22 mouse cellular contexts compared by ENCODE assay signal in genomic region chr9:118545146-118545545, GRCm38 (mm10). TPM values are rescaled to one million over a fixed set of nuclear protein-coding genes. Genes with fewer than 3 reads are reported as not detected.
A peak's percentile ranks its signal among the peaks of the same experiment; 100 is the strongest.
DNase-seq lines count a peak whose midpoint lies in the region; ATAC-seq lines count a peak whose summit lies in the region.
"Had no signal": no experiment of that assay in that cellular context is flagged by ENCODE, and none has a peak within 500 bp of the region (broad histone marks: within the 10 kb centered on the region; RNA-seq: fewer than 3 reads in every experiment).

No protein-coding gene starts in this region.

- H3K4me1 ChIP-seq in heart, embryonic 12.5 days (replicated peaks): peaks cover 19% of the 10 kb centered on the region
- peaks cover 8% of the 10 kb centered on the region for H3K4me1 ChIP-seq in heart, embryonic 16.5 days (ENCODE audit: control insufficient read depth, insufficient read depth, low read length)
- H3K4me1 ChIP-seq in lung, embryonic 16.5 days (replicated peaks; ENCODE audit: control insufficient read depth, insufficient read depth, low read length): peaks cover 8% of the 10 kb centered on the region
- H3K4me1 ChIP-seq: embryonic facial prominence, embryonic 10.5 days had no signal

- no peak overlapping the region for H3K4me3 ChIP-seq in heart, embryonic 12.5 days
- H3K4me3 ChIP-seq in heart, embryonic 16.5 days (ENCODE audit: low read length): no peak overlapping the region
- H3K4me3 ChIP-seq in lung, embryonic 16.5 days (ENCODE audit: low read length): no peak overlapping the region
- H3K4me3 ChIP-seq: embryonic facial prominence, embryonic 10.5 days; forebrain, embryonic 13.5 days; hindbrain, embryonic 13.5 days had no signal

- H3K36me3 ChIP-seq in heart, embryonic 12.5 days: peaks cover 56% of the 10 kb centered on the region
- peaks cover 22% of the 10 kb centered on the region for H3K36me3 ChIP-seq in heart, embryonic 16.5 days (ENCODE audit: control insufficient read depth, insufficient read depth)
- H3K36me3 ChIP-seq in lung, embryonic 16.5 days (ENCODE audit: control insufficient read depth, insufficient read depth, low read length): peaks cover 27% of the 10 kb centered on the region

- H3K9me3 ChIP-seq in heart, embryonic 12.5 days (replicated peaks): no peaks in the 10 kb centered on the region
- H3K9me3 ChIP-seq in heart, embryonic 16.5 days (replicated peaks; ENCODE audit: control insufficient read depth, low read length): no peaks in the 10 kb centered on the region
- H3K9me3 ChIP-seq in lung, embryonic 16.5 days (ENCODE audit: control insufficient read depth, low read length): no peaks in the 10 kb centered on the region
- H3K9me3 ChIP-seq: embryonic facial prominence, embryonic 10.5 days; forebrain, embryonic 13.5 days; G1E; hindbrain, embryonic 13.5 days had no signal

- H3K27ac ChIP-seq in heart, embryonic 12.5 days (ENCODE audit: poor library complexity, severe bottlenecking): peak overlapping the region; percentile 60
- peak overlapping the region; percentile 25; the same call in 1 of the 2 replicates for H3K27ac ChIP-seq in heart, embryonic 16.5 days (ENCODE audit: low read length)
- peak overlapping the region; percentile 39; the same call in 1 of the 2 replicates for H3K27ac ChIP-seq in lung, embryonic 16.5 days (ENCODE audit: low read length)
- H3K27ac ChIP-seq: embryonic facial prominence, embryonic 10.5 days; forebrain, embryonic 13.5 days; hindbrain, embryonic 13.5 days; hindbrain, postnatal 0 days had no signal

- no peaks in the 10 kb centered on the region for H3K27me3 ChIP-seq in heart, embryonic 12.5 days (replicated peaks)
- no peaks in the 10 kb centered on the region for H3K27me3 ChIP-seq in heart, embryonic 16.5 days (ENCODE audit: control insufficient read depth, insufficient read depth, low read length)
- H3K27me3 ChIP-seq in lung, embryonic 16.5 days (ENCODE audit: control insufficient read depth, insufficient read depth, low read depth, low read length): no peaks in the 10 kb centered on the region
- H3K27me3 ChIP-seq: forebrain, embryonic 13.5 days; hindbrain, embryonic 13.5 days had no signal

- WGBS in heart, embryonic 12.5 days: 55% methylated on average over 6 of the region's 6 CpGs
- 46% methylated on average over 6 of the region's 6 CpGs for WGBS in heart, embryonic 16.5 days
- 60% methylated on average over 6 of the region's 6 CpGs for WGBS in lung, embryonic 16.5 days

- no peak overlapping the region for H3K9ac ChIP-seq in heart, embryonic 12.5 days
- H3K9ac ChIP-seq in heart, embryonic 16.5 days (ENCODE audit: low read length): no peak overlapping the region
- H3K9ac ChIP-seq in lung, embryonic 16.5 days (ENCODE audit: low read length): no peak overlapping the region
- H3K9ac ChIP-seq: forebrain, embryonic 13.5 days; forebrain, postnatal 0 days; hindbrain, embryonic 13.5 days had no signal

- DNase-seq in frontal cortex, postnatal 14 days (ENCODE audit: low spot score in 2 of 2): no peak
- DNase-seq in heart, adult 8-10 months (ENCODE audit: low spot score): no peak
- no peak for DNase-seq in heart, postnatal 4 days
- no peak for DNase-seq in lung, postnatal 25 days (ENCODE audit: low spot score)
- DNase-seq: adrenal gland, adult 8-10 months; adrenal gland, postnatal 36 days; B cell, adult 2 months; cerebellum, adult 2 months; cerebellum, postnatal 10 days; forebrain, postnatal 0 days; gastrocnemius, postnatal 36 days; kidney, adult 11 months had no signal

- ATAC-seq in frontal cortex, adult (ENCODE audit: low TSS enrichment): peak; percentile 31; the same call in 1 of the 2 replicates
- ATAC-seq in heart, embryonic 12.5 days (ENCODE audit: insufficient number of reproducible peaks, low FRiP score): no peak
- ATAC-seq in heart, embryonic 16.5 days (replicated peaks; ENCODE audit: extremely low read depth, insufficient read depth, low FRiP score): no peak
- ATAC-seq in lung, embryonic 16.5 days (ENCODE audit: low read depth): no peak
- ATAC-seq: CD4-positive, CD25-positive, alpha-beta regulatory T cell, adult 4 months; forebrain, postnatal 0 days; hindbrain, postnatal 0 days had no signal

- H3K4me2 ChIP-seq in heart, embryonic 12.5 days: peak overlapping the region; percentile 25; the same call in 1 of the 2 replicates
- no peak overlapping the region for H3K4me2 ChIP-seq in heart, embryonic 16.5 days (ENCODE audit: low read depth, low read length)
- no peak overlapping the region for H3K4me2 ChIP-seq in lung, embryonic 16.5 days (ENCODE audit: low read depth, low read length)
- H3K4me2 ChIP-seq: forebrain, embryonic 13.5 days; hindbrain, embryonic 13.5 days had no signal

RNA-seq across cellular contexts. Expression of gene Golga4, which starts 39.1 kb away (rescaled TPM):
- 74.8 and 75.5 TPM in 2 replicates for polyA plus RNA-seq in heart, embryonic 12.5 days (2016; fragmentation: Nextera tagmentation; extraction: Ambion mirVana)
- total RNA-seq in heart, adult 8-10 months (2022): 100 to 1,000 TPM; 361 to 439 (median 426) TPM
- 51.5 and 54.6 TPM in 2 replicates for polyA plus RNA-seq in heart, embryonic 16.5 days (2015; fragmentation: Nextera tagmentation; extraction: Ambion mirVana)
- total RNA-seq in heart, postnatal 4 days (2021): 100 to 1,000 TPM; 144 to 146 TPM
- polyA plus RNA-seq in lung, embryonic 16.5 days (2015; fragmentation: Nextera tagmentation; extraction: Ambion mirVana): 40.2 and 41.2 TPM in 2 replicates
